Mouse (Mus musculus) cerebellum, adult 18-20 months (tissue): ENCODE measurements around the gene Gm5799.
"Not testable (repeated sequence)": the region's sequence is repeated elsewhere in the genome, so short reads cannot be mapped to it uniquely, and the experiment has no call there.

Experiments used
- DNase-seq, 2 experiments: peaks; one replicate each; pipeline ENCODE4 v3.0.0; 2021

Gm5799 gene

GRCm38 (mm10) chr14:43543276-43543675, at the start of gene Gm5799:
Gene Gm5799, plus strand, starts transcription at chr14:43543576.
- DNase-seq: not testable (repeated sequence)

- DNase-seq: not testable (repeated sequence)
Measured at GRCm38 (mm10) chr14:43531052-43532010, 12.0 kb upstream of the Gm5799 start.

GRCm38 (mm10) chr14:43532011-43532383, 11.4 kb upstream of the Gm5799 start:
- not testable (repeated sequence) for DNase-seq

GRCm38 (mm10) chr14:43532387-43532786, 11.0 kb upstream of the Gm5799 start:
- DNase-seq: peak in 1 of 2 experiments; percentile 14

- peak in 1 of 2 experiments; percentile 4 for DNase-seq
Measured at GRCm38 (mm10) chr14:43538144-43538543, 5.2 kb upstream of the Gm5799 start.

GRCm38 (mm10) chr14:43546281-43546680, 2.9 kb downstream of the Gm5799 start:
- not testable (repeated sequence) for DNase-seq

GRCm38 (mm10) chr14:43552271-43552670, 8.9 kb downstream of the Gm5799 start:
- not testable (repeated sequence) for DNase-seq

GRCm38 (mm10) chr14:43577969-43578368, 34.6 kb downstream of the Gm5799 start:
- not testable (repeated sequence) for DNase-seq

- not testable (repeated sequence) for DNase-seq
Measured at GRCm38 (mm10) chr14:43579046-43579445, 35.7 kb downstream of the Gm5799 start, which contains the start of gene Gm17654. Gene Gm17654, minus strand, starts transcription at chr14:43579146.
